Mouse (Mus musculus) lung, postnatal 14 days (tissue): ENCODE data around the gene Trcg1.
A peak's percentile ranks its signal among the peaks of the same experiment; 100 is the strongest.
"Not testable (repeated sequence)": the region's sequence is repeated elsewhere in the genome, so short reads cannot be mapped to it uniquely, and the experiment has no call there.

Source experiments
- DNase-seq: peaks from one replicate; pipeline ENCODE4 v3.0.0; 2021

The Trcg1 gene

GRCm38 (mm10) chr9:57236256-57236655 is at the start of gene Trcg1:
Gene Trcg1, plus strand, starts transcription at chr9:57236556.
- no peak for DNase-seq

GRCm38 (mm10) chr9:57196708-57197107 is 39.6 kb upstream of the Trcg1 start:
- no peak for DNase-seq

- no peak for DNase-seq
Measured at GRCm38 (mm10) chr9:57197414-57197813, 38.9 kb upstream of the Trcg1 start.

GRCm38 (mm10) chr9:57202981-57203380 is 33.4 kb upstream of the Trcg1 start:
- no peak for DNase-seq

GRCm38 (mm10) chr9:57203571-57203970 is 32.8 kb upstream of the Trcg1 start:
- not testable (repeated sequence) for DNase-seq

- DNase-seq: no peak
Measured at GRCm38 (mm10) chr9:57206896-57207295, 29.5 kb upstream of the Trcg1 start.

GRCm38 (mm10) chr9:57209316-57209715 is 27.0 kb upstream of the Trcg1 start:
- peak; percentile 59 for DNase-seq

- DNase-seq: no peak
Measured at GRCm38 (mm10) chr9:57212448-57213222, 23.7 kb upstream of the Trcg1 start.

- no peak for DNase-seq
Measured at GRCm38 (mm10) chr9:57214500-57214899, 21.9 kb upstream of the Trcg1 start.

GRCm38 (mm10) chr9:57217220-57217619 is 19.1 kb upstream of the Trcg1 start:
- no peak for DNase-seq

- no peak for DNase-seq
Measured at GRCm38 (mm10) chr9:57218776-57219175, 17.6 kb upstream of the Trcg1 start.

GRCm38 (mm10) chr9:57219511-57219910 is 16.8 kb upstream of the Trcg1 start:
- no peak for DNase-seq

GRCm38 (mm10) chr9:57220356-57220755 is 16.0 kb upstream of the Trcg1 start:
- peak; percentile 49 for DNase-seq

GRCm38 (mm10) chr9:57223341-57223740 is 13.0 kb upstream of the Trcg1 start:
- DNase-seq: no peak

GRCm38 (mm10) chr9:57225780-57226627 is 10.4 kb upstream of the Trcg1 start:
- no peak for DNase-seq

GRCm38 (mm10) chr9:57226628-57227122 is 9.7 kb upstream of the Trcg1 start:
- not testable (repeated sequence) for DNase-seq

- DNase-seq: no peak
Measured at GRCm38 (mm10) chr9:57227203-57227602, 9.2 kb upstream of the Trcg1 start.

GRCm38 (mm10) chr9:57228186-57228585 is 8.2 kb upstream of the Trcg1 start:
- DNase-seq: no peak

- no peak for DNase-seq
Measured at GRCm38 (mm10) chr9:57229726-57230125, 6.6 kb upstream of the Trcg1 start.

- DNase-seq: peak; percentile 19
Measured at GRCm38 (mm10) chr9:57230146-57230783, 6.1 kb upstream of the Trcg1 start.

GRCm38 (mm10) chr9:57231536-57232255 is 4.7 kb upstream of the Trcg1 start:
- DNase-seq: no peak

GRCm38 (mm10) chr9:57232341-57232940 is 3.9 kb upstream of the Trcg1 start:
- no peak for DNase-seq
